Mouse (Mus musculus): Measurements from ENCODE around the gene Nfix.

Nfix gene

DNA sequence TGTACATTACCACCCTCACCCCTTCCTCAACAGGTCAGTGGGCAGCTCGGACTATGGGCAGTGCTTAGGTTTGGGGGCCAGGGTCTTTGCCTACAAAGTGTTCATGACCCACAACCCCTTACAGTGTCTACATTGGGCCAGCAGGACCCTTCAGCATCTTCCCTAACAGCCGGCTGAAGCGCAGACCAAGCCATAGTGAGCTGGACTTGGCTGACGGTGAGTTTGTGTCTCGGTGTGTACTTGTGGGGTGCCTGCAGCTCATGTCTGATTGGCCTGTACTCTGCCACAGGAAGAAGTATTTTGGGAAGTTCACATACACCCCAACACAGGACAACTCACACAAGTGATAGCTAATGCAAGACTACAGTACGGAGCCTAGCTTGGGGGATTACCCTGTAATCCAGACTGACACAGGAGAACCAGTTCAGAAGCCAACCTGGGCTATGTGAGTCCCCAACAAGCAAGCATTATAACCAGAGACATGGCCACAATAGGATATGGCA is 97.1 kb downstream of the Nfix start:
- DNase-seq (ENCODE audit: extremely low spot score, low read depth, low spot score) = no peak

DNA sequence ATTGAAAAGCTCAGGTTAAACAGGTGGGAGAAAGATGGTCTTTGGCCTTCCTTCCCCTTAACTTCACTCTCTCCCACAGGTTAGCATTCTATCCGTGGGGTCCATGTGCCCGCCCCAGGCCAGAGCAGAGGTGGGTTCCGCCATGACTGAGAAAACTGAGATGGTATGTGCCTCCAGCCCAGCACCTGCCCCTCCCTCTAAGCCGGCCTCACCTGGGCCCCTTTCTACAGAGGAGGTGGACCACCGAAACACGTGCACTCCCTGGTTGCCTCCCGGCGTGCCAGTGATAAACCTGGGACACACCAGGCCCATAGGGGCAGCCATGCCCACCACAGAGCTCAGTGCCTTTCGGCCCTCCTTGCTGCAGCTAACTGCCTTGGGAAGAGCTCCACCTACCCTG is 97.6 kb downstream of the Nfix start:
- DNase-seq (ENCODE audit: extremely low spot score, low read depth, low spot score) = no peak

DNA sequence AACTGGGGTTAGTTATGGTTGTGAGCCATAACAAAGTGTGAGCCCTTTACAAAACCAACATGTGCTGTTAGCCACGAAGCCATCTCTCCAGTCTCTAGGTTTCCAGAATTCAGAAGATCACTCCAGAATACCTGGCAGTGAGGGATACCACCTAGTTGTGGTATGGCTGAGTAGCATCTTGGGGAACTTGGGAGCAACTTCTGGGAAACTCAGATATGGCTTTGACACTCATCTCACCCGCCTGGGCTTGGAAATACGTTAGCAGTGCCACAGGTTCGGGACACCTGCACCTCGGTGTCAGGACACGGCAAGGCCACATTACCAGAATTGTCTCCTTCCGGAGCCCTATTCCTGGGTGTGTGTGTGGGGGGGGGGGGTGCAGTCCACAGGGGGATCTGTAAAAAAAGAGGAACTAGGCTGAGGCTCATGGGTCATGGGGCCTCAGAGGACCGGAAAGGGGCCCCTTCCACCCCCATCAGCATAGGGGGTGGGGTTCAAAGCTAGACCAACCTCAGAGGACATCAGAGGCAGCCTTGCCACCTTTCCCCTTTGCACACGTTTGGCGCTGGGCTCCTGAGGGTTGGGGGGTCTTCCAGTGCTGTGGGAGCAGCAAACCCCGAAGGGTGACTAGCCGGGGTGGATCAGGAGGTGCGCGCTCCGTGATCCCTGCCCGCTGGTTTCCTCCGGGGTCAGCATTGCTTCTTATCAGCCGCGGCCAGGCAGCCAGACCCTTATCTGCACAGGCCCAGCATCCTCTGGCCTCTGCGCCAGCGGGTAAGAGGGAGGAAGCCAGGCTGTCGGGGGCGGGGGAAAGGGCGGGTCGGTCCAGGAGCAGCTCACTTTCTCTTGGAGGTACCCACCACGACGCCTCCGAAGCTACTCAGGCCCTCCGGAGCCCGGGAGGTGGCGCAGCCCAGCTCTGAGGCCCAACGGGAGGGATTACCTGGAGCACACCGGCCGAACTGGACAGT is 98.9 kb downstream of the Nfix start, which contains the start of gene Lyl1:
Lyl1 (plus strand) TSS at position 517 of the 971 bp plus-strand sequence.
- DNase-seq (ENCODE audit: extremely low spot score, low read depth, low spot score) = no peak

DNA sequence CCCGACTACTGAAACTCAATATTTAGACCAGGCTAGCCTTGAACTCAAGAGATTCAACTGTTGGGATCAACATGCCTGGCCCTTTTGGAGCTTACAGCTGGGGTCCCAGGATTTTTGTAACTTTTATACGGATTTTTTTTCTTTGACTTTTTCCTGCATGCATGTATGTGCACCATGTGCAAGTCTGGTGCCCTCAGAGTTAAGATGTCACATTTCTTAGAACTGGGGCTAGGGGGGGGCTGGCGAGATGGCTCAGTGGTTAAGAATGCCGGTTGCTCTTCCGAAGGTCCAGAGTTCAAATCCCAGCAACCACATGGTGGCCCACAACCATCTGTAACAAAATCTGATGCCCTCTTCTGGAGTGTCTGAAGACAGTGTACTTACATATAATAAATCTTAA is 99.6 kb downstream of the Nfix start:
- no peak for DNase-seq (ENCODE audit: extremely low spot score, low read depth, low spot score)

DNA sequence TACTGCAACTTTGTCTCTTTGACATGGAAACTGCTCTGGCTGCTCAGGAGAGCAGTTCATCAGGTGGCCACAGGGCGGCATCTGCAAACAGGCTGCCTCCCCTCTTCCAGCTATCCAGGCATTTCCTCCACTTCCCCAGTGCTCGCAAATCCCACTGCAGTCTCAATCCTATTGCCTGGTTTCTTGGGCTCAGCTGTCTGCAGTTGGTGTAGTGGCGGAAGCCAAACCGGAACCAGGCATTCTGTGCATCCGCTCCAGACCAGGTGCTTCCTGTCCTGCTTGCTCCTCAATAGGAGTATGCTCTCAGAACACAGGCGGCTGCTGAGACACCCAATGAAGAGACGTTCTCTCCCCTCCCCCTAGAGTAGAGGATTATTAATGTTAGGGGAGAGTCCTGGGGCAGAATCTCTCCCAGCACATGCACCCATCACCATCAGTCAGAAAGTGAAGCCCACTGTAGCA is 100.3 kb downstream of the Nfix start:
- no peak for DNase-seq (ENCODE audit: extremely low spot score, low read depth, low spot score)

DNA sequence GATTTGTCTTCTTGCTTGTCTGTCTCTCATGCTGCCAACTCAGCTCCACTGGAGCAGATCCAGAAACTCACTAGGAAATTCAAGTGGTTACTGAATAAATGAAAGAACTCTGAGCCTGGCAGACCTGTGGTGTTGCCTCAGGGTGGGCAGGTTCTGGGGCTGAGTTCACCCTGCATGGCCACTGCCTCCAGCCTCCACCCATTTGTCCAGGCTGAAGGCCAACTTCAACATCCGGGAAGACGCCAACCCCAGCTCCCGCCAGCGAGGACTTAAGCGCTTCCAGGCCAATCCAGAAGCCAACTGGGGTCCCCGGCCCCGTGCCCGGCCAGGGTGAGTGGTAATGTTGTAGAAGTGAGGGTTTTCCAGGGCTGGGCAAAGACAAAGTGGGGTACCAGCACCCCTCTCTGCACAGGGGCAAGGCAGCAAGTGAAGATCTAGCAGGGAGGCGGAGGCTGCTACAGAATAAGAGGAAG is 101.2 kb downstream of the Nfix start:
- DNase-seq (ENCODE audit: extremely low spot score, low read depth, low spot score) = no peak

DNA sequence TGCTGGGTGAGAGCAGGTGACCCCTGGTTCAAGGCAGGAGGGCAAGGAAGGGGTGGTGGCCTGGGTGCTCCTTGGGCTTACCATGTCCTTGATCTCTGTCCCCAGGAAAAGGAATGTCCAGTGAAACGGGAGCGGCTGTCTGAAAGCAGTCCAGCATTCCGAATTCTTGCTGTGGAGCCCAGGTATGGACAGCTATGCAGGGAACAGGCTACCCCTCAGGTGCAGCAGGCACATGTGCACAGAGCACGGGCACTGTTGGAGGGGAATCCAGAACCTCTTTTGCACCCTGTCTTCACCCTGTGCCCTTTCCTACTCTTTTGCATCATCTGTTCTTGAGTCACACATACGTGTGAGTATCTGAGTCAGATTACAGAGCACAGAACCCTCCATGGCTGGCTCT is 101.9 kb downstream of the Nfix start:
- DNase-seq (ENCODE audit: extremely low spot score, low read depth, low spot score) = no peak

DNA sequence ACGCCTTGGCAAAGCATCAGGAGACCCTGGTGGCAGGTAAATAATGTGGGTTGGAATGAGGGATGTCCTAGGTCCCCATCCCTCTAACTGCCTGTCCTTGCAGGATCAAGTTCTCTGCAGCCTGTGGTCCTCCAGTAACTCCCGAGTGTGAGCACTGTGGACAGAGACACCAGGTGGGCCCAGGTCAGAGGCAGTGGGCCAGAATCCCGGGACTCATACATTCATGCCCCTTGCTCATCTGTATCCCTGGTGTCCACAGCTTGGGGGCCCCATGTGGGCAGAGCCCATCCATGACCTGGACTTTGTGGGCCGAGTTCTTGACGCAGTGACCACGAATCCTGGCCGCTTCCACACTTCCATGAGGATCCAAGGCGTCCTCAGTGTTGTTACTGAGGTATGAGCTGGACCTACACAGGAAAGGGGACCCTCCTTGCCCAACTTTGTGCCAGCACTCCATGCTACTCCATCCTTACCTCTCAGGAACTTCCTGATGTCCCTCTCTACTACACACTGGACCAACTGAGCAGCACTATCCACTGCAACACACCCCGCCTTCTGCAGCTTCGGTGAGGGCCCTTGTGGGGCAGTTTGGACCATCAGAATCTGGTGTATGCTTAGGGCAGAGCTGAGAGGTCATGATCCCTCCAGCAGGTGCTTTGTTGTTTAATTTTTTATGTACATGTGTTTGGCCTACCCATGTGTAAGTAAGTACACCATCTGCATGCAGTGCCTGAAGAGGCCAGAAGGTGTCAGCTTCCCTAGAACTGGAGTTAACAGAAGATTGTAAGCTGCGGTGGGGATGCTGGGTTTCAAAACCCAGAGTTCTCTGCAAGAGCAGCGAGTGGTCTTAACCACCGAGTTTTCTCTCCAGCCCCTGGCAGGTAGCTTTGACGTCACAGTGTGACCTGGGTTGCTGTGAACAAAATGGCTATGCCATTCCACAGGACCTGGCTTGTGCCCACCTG is 102.7 kb downstream of the Nfix start:
- no peak for DNase-seq (ENCODE audit: extremely low spot score, low read depth, low spot score)

DNA sequence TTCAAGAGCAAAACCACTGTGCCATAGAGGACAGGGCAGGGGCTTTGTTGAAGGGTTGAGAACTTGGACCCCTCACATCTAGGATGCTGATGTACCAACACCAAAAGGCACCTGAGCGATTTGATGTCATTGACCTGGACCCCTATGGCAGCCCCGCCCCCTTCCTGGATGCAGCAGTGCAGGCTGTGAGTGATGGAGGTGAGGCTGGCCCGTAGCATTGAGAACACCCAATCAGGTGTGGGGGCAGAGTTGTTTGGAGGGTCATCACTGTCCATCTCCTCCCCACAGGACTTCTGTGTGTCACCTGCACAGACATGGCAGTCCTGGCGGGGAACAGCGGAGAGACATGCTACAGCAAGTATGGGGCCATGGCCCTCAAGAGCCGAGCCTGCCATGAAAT is 105.0 kb downstream of the Nfix start:
- no peak for DNase-seq (ENCODE audit: extremely low spot score, low read depth, low spot score)

DNA sequence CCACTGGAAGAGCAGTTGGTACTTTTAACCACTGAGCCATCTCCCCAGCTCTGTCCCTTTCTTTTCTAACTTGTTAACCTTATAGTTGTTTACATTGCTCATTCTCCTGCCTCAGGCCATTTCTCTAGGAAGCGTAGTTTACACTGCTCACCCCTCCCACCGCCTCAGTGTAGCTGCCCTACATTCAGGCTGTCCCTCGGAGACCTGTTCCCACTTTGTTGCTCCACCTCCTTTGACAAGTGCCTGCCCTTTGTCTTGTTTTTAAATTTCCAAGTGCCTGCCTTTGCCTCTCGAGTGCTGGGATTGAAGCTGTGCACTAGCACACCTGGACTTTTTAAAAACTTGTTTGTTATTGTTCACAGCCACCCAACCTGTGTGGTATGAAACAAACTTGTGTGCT is 106.8 kb downstream of the Nfix start:
- no peak for DNase-seq (ENCODE audit: extremely low spot score, low read depth, low spot score)

DNA sequence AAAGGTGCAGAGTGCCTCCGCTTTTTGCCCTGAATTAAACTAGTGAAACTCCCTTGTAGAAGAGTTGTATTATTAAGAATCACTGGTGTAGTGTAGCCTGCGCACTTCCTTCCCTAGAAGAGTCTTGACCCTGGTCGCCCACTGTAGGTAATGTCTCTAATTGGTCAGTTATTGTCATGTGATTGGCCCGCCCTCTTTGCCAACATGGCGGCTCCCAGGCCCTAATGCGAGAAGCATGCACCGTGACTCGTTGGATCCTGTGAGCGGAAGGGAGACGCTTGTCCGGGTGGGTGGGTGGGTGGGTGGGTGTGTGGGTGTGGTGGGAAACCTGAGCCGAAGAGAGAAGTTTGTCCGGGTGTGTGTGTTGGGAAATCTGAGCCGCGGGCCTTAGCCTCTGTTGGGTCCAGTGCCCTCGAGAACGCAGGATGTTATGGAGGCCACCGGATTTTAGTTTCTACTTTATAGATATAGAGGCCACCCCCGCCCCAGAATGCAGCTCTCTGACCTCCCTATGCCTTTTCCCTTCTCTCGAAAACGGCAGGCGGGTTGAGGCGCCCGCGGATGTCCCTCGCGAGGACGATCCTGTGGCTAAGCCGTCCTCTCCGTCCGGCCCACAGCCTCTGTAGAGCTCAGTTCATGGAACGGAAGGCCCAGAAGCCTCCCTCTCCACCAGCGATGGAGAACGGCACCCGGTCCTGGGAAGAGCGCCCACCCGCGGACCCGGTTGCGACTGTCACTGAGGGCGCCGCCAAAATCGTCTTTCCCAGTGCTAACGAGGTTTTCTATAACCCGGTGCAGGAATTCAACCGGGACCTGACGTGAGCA is 110.8 kb downstream of the Nfix start:
- DNase-seq (ENCODE audit: extremely low spot score, low read depth, low spot score) = no peak

DNA sequence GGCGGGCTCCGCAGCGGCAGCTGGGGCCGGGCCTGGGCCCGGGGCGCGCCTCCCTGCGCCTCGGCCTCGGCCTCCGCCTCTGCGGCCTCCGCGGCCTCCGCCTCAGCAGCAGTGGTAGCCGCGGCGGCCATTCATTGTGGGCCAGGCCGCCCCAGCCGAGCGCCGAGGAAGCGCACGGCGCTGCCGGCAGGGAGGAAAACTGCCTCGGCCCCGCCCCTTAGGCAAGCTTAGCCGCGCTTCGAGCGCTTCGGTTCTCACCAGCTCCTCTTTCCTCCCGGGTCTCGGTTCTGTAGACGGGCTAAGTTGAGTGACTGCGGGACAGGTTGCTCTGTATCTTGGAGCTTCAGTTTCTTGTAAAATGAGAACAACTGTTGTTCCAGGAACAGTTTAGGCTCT is 112.4 kb downstream of the Nfix start, which contains the start of gene Nacc1:
Nacc1 (minus strand) TSS at position 158 of the 396 bp plus-strand sequence.
- DNase-seq (ENCODE audit: extremely low spot score, low read depth, low spot score) = no peak

DNA sequence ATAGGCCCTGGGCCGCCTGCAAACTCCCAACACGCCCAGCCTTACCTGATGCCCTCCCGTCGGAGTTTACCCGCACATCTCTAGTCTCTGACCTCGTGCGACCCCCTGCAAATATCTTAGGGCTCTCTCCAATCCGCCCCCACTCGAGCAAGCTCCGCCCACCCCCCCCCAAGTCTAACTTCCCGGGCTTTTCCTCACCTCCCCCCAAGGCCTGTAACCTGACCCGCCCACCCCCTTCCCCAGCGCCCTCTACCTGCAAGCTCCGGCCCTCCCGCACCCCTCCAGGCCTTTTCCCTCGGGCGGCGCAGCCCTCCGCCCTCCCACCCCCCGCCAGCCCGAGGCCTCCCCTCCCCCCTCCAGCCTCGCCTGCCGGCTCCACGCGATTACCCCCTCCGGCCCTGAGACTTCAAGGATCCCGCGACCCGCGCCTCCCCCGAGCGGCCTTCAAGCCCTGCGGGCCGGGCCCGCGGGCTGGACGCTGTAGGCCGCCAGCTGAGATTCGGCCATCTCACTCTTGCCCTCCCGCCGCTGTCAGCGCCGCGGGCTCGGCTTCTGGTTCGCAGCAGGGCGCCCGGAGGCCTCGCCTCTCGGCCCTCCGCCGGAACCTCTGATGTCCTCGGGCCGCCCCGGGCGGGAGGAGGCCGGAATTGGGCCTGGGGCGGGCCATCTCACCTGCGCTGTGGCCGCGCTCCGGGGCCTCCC is 113.0 kb downstream of the Nfix start:
- DNase-seq (ENCODE audit: extremely low spot score, low read depth, low spot score) = no peak

DNA sequence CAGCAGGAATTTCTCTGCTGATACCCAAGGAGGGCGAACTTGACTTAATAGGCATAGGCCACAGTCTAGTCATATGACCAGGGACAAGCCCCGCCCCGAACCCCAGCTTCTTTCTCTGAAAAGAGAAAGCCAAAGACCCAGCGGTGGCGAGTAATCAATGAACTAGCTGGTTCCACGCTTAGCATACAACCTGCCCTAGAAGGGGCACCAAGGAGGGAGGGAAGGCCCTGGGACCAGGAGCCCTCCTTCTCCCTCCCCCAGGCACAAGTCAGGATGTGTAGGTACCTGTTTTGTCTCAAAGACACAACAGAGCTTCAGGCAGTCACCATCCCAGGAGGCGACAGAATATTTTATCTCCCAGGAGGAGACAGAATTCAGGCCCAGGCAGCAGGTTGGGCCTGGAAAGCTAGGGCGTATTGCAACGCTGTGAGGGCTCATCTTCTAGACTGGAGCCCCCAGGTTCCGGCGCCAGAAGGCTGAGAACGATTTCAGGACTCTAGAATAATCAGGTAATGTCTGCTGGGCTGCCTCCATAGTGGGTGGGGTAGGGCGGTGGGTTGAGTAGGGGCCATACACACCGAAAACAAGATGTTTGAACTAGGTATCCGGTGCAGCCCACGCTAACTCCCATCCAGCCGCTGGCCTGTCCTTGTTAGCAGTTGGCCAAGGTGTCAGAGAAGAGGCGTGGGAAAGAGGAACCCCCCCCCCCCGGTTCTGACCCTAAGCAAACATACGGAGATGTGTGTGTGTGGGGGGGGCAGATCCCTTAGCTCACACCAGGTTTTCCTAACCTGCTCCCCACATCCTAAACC is 113.7 kb downstream of the Nfix start, which contains the start of gene Trmt1:
Trmt1 (plus strand) TSS at position 117 of the 812 bp plus-strand sequence.
- DNase-seq (ENCODE audit: extremely low spot score, low read depth, low spot score) = no peak

DNA sequence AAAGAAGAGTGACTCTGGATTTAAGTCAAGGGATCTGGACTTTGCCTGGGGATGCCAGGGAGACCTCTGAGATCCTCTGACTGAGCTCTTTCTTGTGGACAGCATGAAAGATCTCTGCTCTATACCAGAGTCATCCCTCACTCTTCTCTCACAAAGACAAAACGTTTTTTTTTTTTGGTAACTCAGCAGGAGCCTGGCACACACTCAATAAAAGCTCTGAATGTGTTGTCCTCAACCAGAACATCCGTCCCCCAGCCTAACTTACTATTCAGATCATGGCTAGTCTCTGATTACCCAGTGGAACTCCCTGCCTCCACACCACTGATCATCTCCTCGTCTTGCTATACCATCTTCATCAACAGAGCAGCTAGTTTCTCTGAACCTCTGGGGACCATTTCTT is 115.6 kb downstream of the Nfix start:
- no peak for DNase-seq (ENCODE audit: extremely low spot score, low read depth, low spot score)

DNA sequence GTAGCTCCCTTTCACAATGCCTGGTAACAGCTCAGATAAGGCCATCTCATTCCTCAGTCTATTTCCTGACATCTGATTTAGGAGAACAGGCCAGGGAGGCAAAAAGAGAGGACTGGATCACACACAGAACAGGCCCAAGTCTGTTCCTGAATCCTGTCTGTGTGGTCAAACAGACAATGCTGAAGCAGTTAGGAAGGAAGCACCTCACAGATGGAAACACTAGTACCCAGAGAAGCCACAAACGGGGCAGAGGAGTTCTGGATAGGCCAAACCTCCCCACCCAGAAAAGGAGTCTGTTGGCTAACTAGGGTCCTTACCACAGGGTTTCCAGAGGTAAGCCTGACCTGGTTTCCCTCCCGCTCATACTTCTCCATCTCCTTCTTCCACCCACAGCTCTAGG is 117.9 kb downstream of the Nfix start:
- DNase-seq (ENCODE audit: extremely low spot score, low read depth, low spot score) = no peak

DNA sequence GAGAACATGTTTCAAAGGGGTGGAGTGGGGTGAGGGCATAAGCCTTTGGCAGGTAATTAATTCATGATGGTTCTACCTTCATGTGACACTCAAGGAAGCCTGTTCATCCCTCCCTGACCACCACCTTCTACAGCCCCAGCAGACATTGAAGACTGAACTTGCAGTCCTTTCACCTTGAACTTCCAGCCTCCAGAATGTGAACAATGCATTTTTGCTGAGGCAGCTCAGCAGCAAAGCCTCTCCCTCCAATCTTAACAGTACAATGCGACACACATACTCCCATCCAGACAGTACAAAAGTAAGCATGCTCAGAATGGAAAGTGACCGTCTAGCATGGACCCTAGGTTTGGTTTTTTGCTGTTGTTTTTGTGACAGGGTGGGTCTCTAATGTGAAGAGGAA is 118.7 kb downstream of the Nfix start:
- DNase-seq (ENCODE audit: extremely low spot score, low read depth, low spot score) = no peak

DNA sequence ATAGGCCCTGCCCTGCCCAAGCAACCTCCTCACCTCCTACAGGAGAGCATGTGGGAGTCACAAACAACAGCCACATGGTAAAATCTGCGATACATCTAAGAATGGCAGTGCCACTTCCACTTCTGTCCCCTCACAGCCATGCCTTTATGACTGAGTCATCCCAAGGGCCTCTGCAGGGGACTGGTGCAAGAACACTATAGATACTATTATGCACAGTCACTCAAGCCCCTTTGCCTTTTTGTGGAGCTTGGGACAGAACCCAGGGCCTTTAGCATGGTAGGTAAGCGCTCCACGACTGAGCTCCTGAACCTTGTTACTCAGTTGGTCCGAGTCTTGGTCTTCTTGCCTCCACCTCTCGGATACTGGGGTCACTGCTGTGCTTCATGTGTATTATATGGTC is 122.8 kb downstream of the Nfix start:
- DNase-seq (ENCODE audit: extremely low spot score, low read depth, low spot score) = no peak

All from hindlimb bud, embryonic 11.5 days (tissue).